ENCODE assay signal across 7 mouse cellular contexts in the genomic region with DNA sequence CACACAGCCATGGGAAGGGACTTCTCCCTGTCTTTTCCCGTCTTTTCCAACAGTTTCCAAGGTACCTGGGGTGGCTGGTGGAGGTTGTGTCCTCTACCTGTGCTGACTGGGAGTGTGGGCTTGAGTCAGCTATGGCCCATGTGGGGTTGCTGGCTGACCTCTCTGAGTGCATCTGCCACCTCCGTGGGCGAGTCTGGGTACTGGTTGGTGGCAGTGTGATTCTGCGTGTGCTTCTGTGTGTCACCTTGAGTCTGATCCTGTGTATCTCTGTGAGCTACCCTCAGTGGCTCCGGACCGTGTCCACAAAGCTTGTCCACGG. TPM values are rescaled to one million over a fixed set of nuclear protein-coding genes. Genes with fewer than 3 reads are reported as not detected.
DNase-seq lines count a peak whose midpoint lies in the region; ATAC-seq and TF ChIP-seq lines count a peak whose summit lies in the region.

No protein-coding gene starts in this region.

- no peaks in the 10 kb centered on the region for H3K36me3 ChIP-seq in lung, embryonic 16.5 days (ENCODE audit: control insufficient read depth, insufficient read depth, low read length)
- H3K36me3 ChIP-seq in forebrain, postnatal 0 days (ENCODE audit: insufficient read depth), result no peaks in the 10 kb centered on the region
- no peaks in the 10 kb centered on the region for H3K36me3 ChIP-seq in liver, embryonic 11.5 days (ENCODE audit: control insufficient read depth, insufficient read depth, low read length)
- H3K36me3 ChIP-seq in stomach, embryonic 16.5 days (ENCODE audit: control insufficient read depth, insufficient read depth, low read length), result no peaks in the 10 kb centered on the region

- H3K27ac ChIP-seq in lung, embryonic 16.5 days (ENCODE audit: low read length), result no peak overlapping the region
- H3K27ac ChIP-seq in forebrain, postnatal 0 days (ENCODE audit: low read depth, low read length), result no peak overlapping the region
- no peak overlapping the region for H3K27ac ChIP-seq in liver, embryonic 11.5 days (ENCODE audit: low read depth, low read length)
- no peak overlapping the region for H3K27ac ChIP-seq in stomach, embryonic 16.5 days (ENCODE audit: low read length)

- DNase-seq in lung, postnatal 25 days (ENCODE audit: low spot score), result no peak
- no peak for DNase-seq in forebrain, postnatal 0 days
- DNase-seq in liver, embryonic 11.5 days (ENCODE audit: low spot score), result no peak
- no peak for DNase-seq in retina, embryonic 14.5 days (ENCODE audit: low spot score)
- DNase-seq in MN1 (ENCODE audit: low spot score), result no peak

- no peak for TF ChIP-seq CTCF in forebrain, postnatal 0 days (IDR thresholded peaks at IDR 0.05; ENCODE audit: low read depth)

- peak overlapping the region; percentile 94 for H3K4me2 ChIP-seq in lung, embryonic 16.5 days (ENCODE audit: low read depth, low read length)
- peak overlapping the region; percentile 92 for H3K4me2 ChIP-seq in forebrain, postnatal 0 days (ENCODE audit: low read depth)
- peak overlapping the region; percentile 88 for H3K4me2 ChIP-seq in liver, embryonic 11.5 days
- peak overlapping the region; percentile 89 for H3K4me2 ChIP-seq in stomach, embryonic 16.5 days (ENCODE audit: low read depth, low read length)

- H3K9me3 ChIP-seq in lung, embryonic 16.5 days (ENCODE audit: control insufficient read depth, low read length), result no peaks in the 10 kb centered on the region
- H3K9me3 ChIP-seq in forebrain, postnatal 0 days (ENCODE audit: low read length), result no peaks in the 10 kb centered on the region
- no peaks in the 10 kb centered on the region for H3K9me3 ChIP-seq in liver, embryonic 11.5 days (ENCODE audit: control insufficient read depth, low read length)
- H3K9me3 ChIP-seq in stomach, embryonic 16.5 days (replicated peaks; ENCODE audit: control insufficient read depth, low read length), result no peaks in the 10 kb centered on the region

- WGBS in lung, embryonic 16.5 days, result 58% methylated on average over 7 of the region's 7 CpGs
- WGBS in forebrain, postnatal 0 days, result 76% methylated on average over 7 of the region's 7 CpGs
- WGBS in liver, embryonic 11.5 days, result 74% methylated on average over 7 of the region's 7 CpGs
- 65% methylated on average over 7 of the region's 7 CpGs for WGBS in stomach, embryonic 16.5 days

- peaks cover 20% of the 10 kb centered on the region for H3K4me1 ChIP-seq in lung, embryonic 16.5 days (replicated peaks; ENCODE audit: control insufficient read depth, insufficient read depth, low read length)
- peaks cover 29% of the 10 kb centered on the region for H3K4me1 ChIP-seq in forebrain, postnatal 0 days (ENCODE audit: insufficient read depth)
- peaks cover 17% of the 10 kb centered on the region for H3K4me1 ChIP-seq in liver, embryonic 11.5 days (replicated peaks; ENCODE audit: control insufficient read depth, insufficient read depth, low read length)
- H3K4me1 ChIP-seq in stomach, embryonic 16.5 days (ENCODE audit: control insufficient read depth, insufficient read depth, low read length), result peaks cover 28% of the 10 kb centered on the region

- no peaks in the 10 kb centered on the region for H3K27me3 ChIP-seq in lung, embryonic 16.5 days (ENCODE audit: control insufficient read depth, insufficient read depth, low read depth, low read length)
- no peaks in the 10 kb centered on the region for H3K27me3 ChIP-seq in forebrain, postnatal 0 days (ENCODE audit: insufficient read depth, low read length)
- 0 out of 2 replicates have a peak, but pooled peaks cover 6% of the 10 kb centered on the region for H3K27me3 ChIP-seq in liver, embryonic 11.5 days (replicated peaks; ENCODE audit: control insufficient read depth, insufficient read depth, low read length)
- H3K27me3 ChIP-seq in stomach, embryonic 16.5 days (ENCODE audit: control insufficient read depth, insufficient read depth, low read length), result no peaks in the 10 kb centered on the region

- no peak for ATAC-seq in lung, embryonic 16.5 days (ENCODE audit: low read depth)
- ATAC-seq in forebrain, postnatal 0 days, result no peak
- peak; percentile 16; the same call in 1 of the 2 replicates for ATAC-seq in liver, embryonic 11.5 days (replicated peaks; ENCODE audit: low FRiP score)
- peak; percentile 7; the same call in 1 of the 2 replicates for ATAC-seq in stomach, embryonic 16.5 days (ENCODE audit: insufficient read depth, low FRiP score)

- H3K9ac ChIP-seq in lung, embryonic 16.5 days (ENCODE audit: low read length), result peak overlapping the region; percentile 93
- peak overlapping the region; percentile 91 for H3K9ac ChIP-seq in forebrain, postnatal 0 days
- peak overlapping the region; percentile 22; the same call in 1 of the 2 replicates for H3K9ac ChIP-seq in liver, embryonic 11.5 days (ENCODE audit: low read depth, low read length)
- H3K9ac ChIP-seq in stomach, embryonic 16.5 days (ENCODE audit: low read length), result peak overlapping the region; percentile 91

- peak overlapping the region; percentile 89 for H3K4me3 ChIP-seq in lung, embryonic 16.5 days (ENCODE audit: low read length)
- H3K4me3 ChIP-seq in forebrain, postnatal 0 days (ENCODE audit: low read depth, low read length), result peak overlapping the region; percentile 90
- H3K4me3 ChIP-seq in liver, embryonic 11.5 days (ENCODE audit: low read depth, low read length), result peak overlapping the region; percentile 71
- peak overlapping the region; percentile 94 for H3K4me3 ChIP-seq in stomach, embryonic 16.5 days (replicated peaks; ENCODE audit: low read length)

RNA-seq across cellular contexts. Expression of gene Bace1, which starts 1.6 kb away (rescaled TPM):
- polyA plus RNA-seq in lung, embryonic 16.5 days (2015; fragmentation: Nextera tagmentation; extraction: Ambion mirVana), result 23.7 and 23.8 TPM in 2 replicates
- total RNA-seq in forebrain, postnatal 0 days (2014; rRNA removed), result 40.9 and 48.5 TPM in 2 replicates
- 25.1 and 39.1 TPM in 2 replicates for polyA plus RNA-seq in forebrain, postnatal 0 days (2015; fragmentation: Nextera tagmentation; extraction: Ambion mirVana)
- polyA plus RNA-seq in liver, embryonic 11.5 days (2014; fragmentation: Nextera tagmentation; extraction: Ambion mirVana), result 12.9 and 14.6 TPM in 2 replicates
- polyA plus RNA-seq in stomach, embryonic 16.5 days (2015; fragmentation: Nextera tagmentation; extraction: Ambion mirVana), result 23.2 and 24.1 TPM in 2 replicates

RNA-seq across cellular contexts. Expression of gene Cep164, which starts 11.4 kb away (rescaled TPM):
- polyA plus RNA-seq in lung, embryonic 16.5 days (2015; fragmentation: Nextera tagmentation; extraction: Ambion mirVana), result 24.8 and 26.2 TPM in 2 replicates
- 16.3 and 22.0 TPM in 2 replicates for total RNA-seq in forebrain, postnatal 0 days (2014; rRNA removed)
- polyA plus RNA-seq in forebrain, postnatal 0 days (2015; fragmentation: Nextera tagmentation; extraction: Ambion mirVana), result 7.3 and 10.4 TPM in 2 replicates
- polyA plus RNA-seq in liver, embryonic 11.5 days (2014; fragmentation: Nextera tagmentation; extraction: Ambion mirVana), result 10.3 and 12.9 TPM in 2 replicates
- 19.6 and 21.1 TPM in 2 replicates for polyA plus RNA-seq in stomach, embryonic 16.5 days (2015; fragmentation: Nextera tagmentation; extraction: Ambion mirVana)

Comparison
In these comparisons a context has a peak if more than half of its experiments do, and no peak if none do; other contexts are left out.
1. ATAC-seq: peak in liver, embryonic 11.5 days (single experiment) and stomach, embryonic 16.5 days (single experiment); none in lung, embryonic 16.5 days (single experiment) and forebrain, postnatal 0 days (single experiment).
2. H3K9ac ChIP-seq: peak in every context shown above with its lines; median percentile 93 in lung, embryonic 16.5 days; 91 in forebrain, postnatal 0 days; 91 in stomach, embryonic 16.5 days; 22 in liver, embryonic 11.5 days.
3. Peak in every context shown above with its lines, with median percentiles within 50 percentile points of each other: H3K4me2 ChIP-seq and H3K4me3 ChIP-seq.